Mouse (Mus musculus): Measurements from ENCODE around the gene Olfr643. TPM values are rescaled to one million over a fixed set of nuclear protein-coding genes. Genes with fewer than 3 reads are reported as not detected.

Gene Olfr643
- polyA plus RNA-seq, 1 experiment, result not detected

- Histone ChIP-seq H3K27me3 (ENCODE audit: control insufficient read depth, insufficient read depth, insufficient read length) (no peaks in the 10 kb centered on the region), H3K79me2 (ENCODE audit: control insufficient read depth, insufficient read depth) (no peaks in the 10 kb centered on the region), H3K36me3 (ENCODE audit: control insufficient read depth, insufficient read depth) (no peaks in the 10 kb centered on the region), H3ac (ENCODE audit: control insufficient read depth, insufficient read length) (no peak overlapping the region), H3K4me3 (no peak overlapping the region), H3K4me2 (ENCODE audit: low read depth) (no peak overlapping the region)
- TF ChIP-seq POLR2A (IDR thresholded peaks at IDR 0.05; ENCODE audit: insufficient read length, low read depth) (no peak), POLR2AphosphoS2 (IDR thresholded peaks at IDR 0.05; ENCODE audit: insufficient read length, low read depth) (no peak), MYOG (IDR thresholded peaks at IDR 0.05; ENCODE audit: control insufficient read depth in 1 of 3, insufficient read depth in 1 of 3, insufficient read length in 2 of 3, low read depth in 2 of 3) (no peak), TCF3 (IDR thresholded peaks at IDR 0.05; ENCODE audit: insufficient read length, low read depth) (no peak), REST (IDR thresholded peaks at IDR 0.05; ENCODE audit: insufficient read depth, insufficient read length) (no peak), MAX (IDR thresholded peaks at IDR 0.05; ENCODE audit: low read depth) (no peak), USF1 (IDR thresholded peaks at IDR 0.05; ENCODE audit: low read depth) (no peak), MYOD1 (IDR thresholded peaks at IDR 0.05; ENCODE audit: control insufficient read depth in 1 of 3, insufficient read length in 2 of 3, low read depth in 2 of 3) (no peak), CEBPB (IDR thresholded peaks at IDR 0.05; ENCODE audit: insufficient read depth, poor library complexity, severe bottlenecking) (no peak), SRF (IDR thresholded peaks at IDR 0.05; ENCODE audit: control insufficient read depth, insufficient read length, low read depth) (no peak), TCF12 (IDR thresholded peaks at IDR 0.05; ENCODE audit: insufficient read depth, poor library complexity, severe bottlenecking) (no peak), E2F4 (IDR thresholded peaks at IDR 0.05; ENCODE audit: insufficient read depth) (no peak)
Measured at GRCm38 (mm10) chr7:104175085-104175484, 37.9 kb upstream of the Olfr643 start.

- no peak overlapping the region for H3K4me3 ChIP-seq
- no peaks in the 10 kb centered on the region for H3K27me3 ChIP-seq (ENCODE audit: control insufficient read depth, insufficient read depth, insufficient read length)
- no peaks in the 10 kb centered on the region for H3K79me2 ChIP-seq (ENCODE audit: control insufficient read depth, insufficient read depth)
- no peak overlapping the region for H3ac ChIP-seq (ENCODE audit: control insufficient read depth, insufficient read length)
- H3K4me2 ChIP-seq (ENCODE audit: low read depth), result no peak overlapping the region
- TF ChIP-seq USF1 (IDR thresholded peaks at IDR 0.05; ENCODE audit: low read depth), result no peak
- TF ChIP-seq REST (IDR thresholded peaks at IDR 0.05; ENCODE audit: insufficient read depth, insufficient read length), result no peak
- TF ChIP-seq E2F4 (IDR thresholded peaks at IDR 0.05; ENCODE audit: insufficient read depth), result no peak
- TF ChIP-seq POLR2AphosphoS2 (IDR thresholded peaks at IDR 0.05; ENCODE audit: insufficient read length, low read depth), result no peak
- H3K36me3 ChIP-seq (ENCODE audit: control insufficient read depth, insufficient read depth), result no peaks in the 10 kb centered on the region
Measured at GRCm38 (mm10) chr7:104169634-104170204, 32.5 kb upstream of the Olfr643 start.

GRCm38 (mm10) chr7:104167105-104167504 lies 29.9 kb upstream of the Olfr643 start:
- no peaks in the 10 kb centered on the region for H3K36me3 ChIP-seq (ENCODE audit: control insufficient read depth, insufficient read depth)
- no peak overlapping the region for H3K4me2 ChIP-seq (ENCODE audit: low read depth)
- no peaks in the 10 kb centered on the region for H3K27me3 ChIP-seq (ENCODE audit: control insufficient read depth, insufficient read depth, insufficient read length)
- TF ChIP-seq REST (IDR thresholded peaks at IDR 0.05; ENCODE audit: insufficient read depth, insufficient read length), result no peak
- no peak for TF ChIP-seq MYOD1 (IDR thresholded peaks at IDR 0.05; ENCODE audit: control insufficient read depth in 1 of 3, insufficient read length in 2 of 3, low read depth in 2 of 3)
- TF ChIP-seq SRF (IDR thresholded peaks at IDR 0.05; ENCODE audit: control insufficient read depth, insufficient read length, low read depth), result no peak
- no peak for TF ChIP-seq USF1 (IDR thresholded peaks at IDR 0.05; ENCODE audit: low read depth)
- TF ChIP-seq TCF3 (IDR thresholded peaks at IDR 0.05; ENCODE audit: insufficient read length, low read depth), result no peak
- no peak for TF ChIP-seq CEBPB (IDR thresholded peaks at IDR 0.05; ENCODE audit: insufficient read depth, poor library complexity, severe bottlenecking)
- TF ChIP-seq MAX (IDR thresholded peaks at IDR 0.05; ENCODE audit: low read depth), result no peak
- no peak for TF ChIP-seq POLR2AphosphoS2 (IDR thresholded peaks at IDR 0.05; ENCODE audit: insufficient read length, low read depth)
- no peak for TF ChIP-seq MYOG (IDR thresholded peaks at IDR 0.05; ENCODE audit: control insufficient read depth in 1 of 3, insufficient read depth in 1 of 3, insufficient read length in 2 of 3, low read depth in 2 of 3)
- no peak for TF ChIP-seq TCF12 (IDR thresholded peaks at IDR 0.05; ENCODE audit: insufficient read depth, poor library complexity, severe bottlenecking)
- no peak for TF ChIP-seq POLR2A (IDR thresholded peaks at IDR 0.05; ENCODE audit: insufficient read length, low read depth)
- no peak for TF ChIP-seq E2F4 (IDR thresholded peaks at IDR 0.05; ENCODE audit: insufficient read depth)
- H3K79me2 ChIP-seq (ENCODE audit: control insufficient read depth, insufficient read depth), result no peaks in the 10 kb centered on the region
- H3K4me3 ChIP-seq, result no peak overlapping the region
- H3ac ChIP-seq (ENCODE audit: control insufficient read depth, insufficient read length), result no peak overlapping the region

- TF ChIP-seq POLR2AphosphoS2 (IDR thresholded peaks at IDR 0.05; ENCODE audit: insufficient read length, low read depth) (no peak), POLR2A (IDR thresholded peaks at IDR 0.05; ENCODE audit: insufficient read length, low read depth) (no peak), MAX (IDR thresholded peaks at IDR 0.05; ENCODE audit: low read depth) (no peak), TCF3 (IDR thresholded peaks at IDR 0.05; ENCODE audit: insufficient read length, low read depth) (no peak), MYOD1 (IDR thresholded peaks at IDR 0.05; ENCODE audit: control insufficient read depth in 1 of 3, insufficient read length in 2 of 3, low read depth in 2 of 3) (no peak), SRF (IDR thresholded peaks at IDR 0.05; ENCODE audit: control insufficient read depth, insufficient read length, low read depth) (no peak), TCF12 (IDR thresholded peaks at IDR 0.05; ENCODE audit: insufficient read depth, poor library complexity, severe bottlenecking) (no peak), E2F4 (IDR thresholded peaks at IDR 0.05; ENCODE audit: insufficient read depth) (no peak), MYOG (IDR thresholded peaks at IDR 0.05; ENCODE audit: control insufficient read depth in 1 of 3, insufficient read depth in 1 of 3, insufficient read length in 2 of 3, low read depth in 2 of 3) (no peak), REST (IDR thresholded peaks at IDR 0.05; ENCODE audit: insufficient read depth, insufficient read length) (no peak), CEBPB (IDR thresholded peaks at IDR 0.05; ENCODE audit: insufficient read depth, poor library complexity, severe bottlenecking) (no peak)
- no peak within 1 kb of the TSS for H3K4me3 ChIP-seq
- no peaks in the 10 kb centered on the region for H3K79me2 ChIP-seq (ENCODE audit: control insufficient read depth, insufficient read depth)
- H3ac ChIP-seq (ENCODE audit: control insufficient read depth, insufficient read length), result no peak within 1 kb of the TSS
- no peaks in the 10 kb centered on the region for H3K27me3 ChIP-seq (ENCODE audit: control insufficient read depth, insufficient read depth, insufficient read length)
- H3K36me3 ChIP-seq (ENCODE audit: control insufficient read depth, insufficient read depth), result no peaks in the 10 kb centered on the region
- no peak within 1 kb of the TSS for H3K4me2 ChIP-seq (ENCODE audit: low read depth)
Measured at GRCm38 (mm10) chr7:104150456-104150855, 13.3 kb upstream of the Olfr643 start, which contains the start of gene Ubqlnl. Ubqlnl (minus strand) TSS chr7:104150556.
